Mouse (Mus musculus) cortical plate, adult 2 months (tissue): ENCODE data around the gene Ddx43.
"Not testable (repeated sequence)": the region's sequence is repeated elsewhere in the genome, so short reads cannot be mapped to it uniquely, and the experiment has no call there.

ENCODE experiments used
- CTCF ChIP-seq: fragments of 200-500 bp; IDR thresholded peaks from 2 replicates; pipeline ENCODE4 v1.5.1; 2011; ENCODE audit warnings: mild to moderate bottlenecking, control low read depth, low read length; ENCODE audit not compliant: insufficient read depth; ENCODE audit errors: extremely low read depth
- POLR2A ChIP-seq: fragments of 200-500 bp; IDR thresholded peaks from 2 replicates; pipeline ENCODE4 v1.6.1; 2011; ENCODE audit warnings: mild to moderate bottlenecking, low read length, control low read depth; ENCODE audit not compliant: insufficient read depth; ENCODE audit errors: extremely low read depth

DNA sequence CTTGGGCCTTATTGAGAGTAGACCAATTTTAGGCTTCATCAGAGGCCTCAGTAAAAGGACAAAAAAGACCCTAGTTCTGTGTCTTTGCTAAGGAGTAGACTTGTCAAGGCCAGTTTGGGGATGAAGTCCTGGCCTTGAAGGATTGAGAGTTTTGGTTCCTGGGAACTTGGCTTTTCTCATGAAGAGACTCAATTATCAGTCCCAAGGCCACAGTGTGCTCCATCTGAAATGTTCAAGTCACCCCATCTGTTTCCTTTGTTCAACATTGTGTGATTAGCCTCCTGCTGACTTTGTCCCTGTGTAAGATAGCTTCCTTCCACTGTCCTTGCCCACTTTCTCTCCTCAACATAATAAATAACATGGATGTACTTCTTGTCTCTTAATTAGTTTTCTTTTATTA, 45.6 kb upstream of the Ddx43 start:
- TF ChIP-seq CTCF, POLR2A: not testable (repeated sequence)
